Mouse (Mus musculus): Measurements from ENCODE around the gene Stfa2l1.
"Not testable (repeated sequence)": the region's sequence is repeated elsewhere in the genome, so short reads cannot be mapped to it uniquely, and the experiment has no call there.

The Stfa2l1 gene

GRCm38 (mm10) chr16:36156402-36156975 lies at the start of gene Stfa2l1:
Gene Stfa2l1 (plus strand): TSS chr16:36156811.
- DNase-seq (ENCODE audit: low spot score), result no peak

- not testable (repeated sequence) for DNase-seq (ENCODE audit: low spot score)
Measured at GRCm38 (mm10) chr16:36111486-36111885, 45.1 kb upstream of the Stfa2l1 start.

- DNase-seq (ENCODE audit: low spot score), result not testable (repeated sequence)
Measured at GRCm38 (mm10) chr16:36115751-36116150, 40.9 kb upstream of the Stfa2l1 start.

GRCm38 (mm10) chr16:36128092-36128491 lies 28.5 kb upstream of the Stfa2l1 start:
- no peak for DNase-seq (ENCODE audit: low spot score)

- no peak for DNase-seq (ENCODE audit: low spot score)
Measured at GRCm38 (mm10) chr16:36131141-36131540, 25.5 kb upstream of the Stfa2l1 start, which contains the start of gene Csta1. Gene Csta1 (minus strand): TSS chr16:36131241.

- DNase-seq (ENCODE audit: low spot score), result no peak
Measured at GRCm38 (mm10) chr16:36138201-36138600, 18.4 kb upstream of the Stfa2l1 start.

GRCm38 (mm10) chr16:36167841-36168240 lies 11.2 kb downstream of the Stfa2l1 start:
- DNase-seq (ENCODE audit: low spot score), result not testable (repeated sequence)

GRCm38 (mm10) chr16:36176108-36176507 lies 19.5 kb downstream of the Stfa2l1 start:
- no peak for DNase-seq (ENCODE audit: low spot score)

- no peak for DNase-seq (ENCODE audit: low spot score)
Measured at GRCm38 (mm10) chr16:36179910-36180309, 23.3 kb downstream of the Stfa2l1 start.

- DNase-seq (ENCODE audit: low spot score), result not testable (repeated sequence)
Measured at GRCm38 (mm10) chr16:36183912-36184311, 27.3 kb downstream of the Stfa2l1 start, which contains the start of gene Gm5483. Gene Gm5483 (plus strand): TSS chr16:36184212.

GRCm38 (mm10) chr16:36199226-36199625 lies 42.6 kb downstream of the Stfa2l1 start:
- no peak for DNase-seq (ENCODE audit: low spot score)

GRCm38 (mm10) chr16:36203846-36204245 lies 47.2 kb downstream of the Stfa2l1 start:
- no peak for DNase-seq (ENCODE audit: low spot score)

- not testable (repeated sequence) for DNase-seq (ENCODE audit: low spot score)
Measured at GRCm38 (mm10) chr16:36205684-36206083, 49.1 kb downstream of the Stfa2l1 start.

GRCm38 (mm10) chr16:36209967-36210453 lies 53.4 kb downstream of the Stfa2l1 start, which contains the start of gene Gm5416:
Gene Gm5416 (plus strand): TSS chr16:36210403.
- DNase-seq (ENCODE audit: low spot score), result no peak
